Mouse (Mus musculus) ES-Bruce4 (cell line): ENCODE measurements around the gene Gm49486. TPM values are rescaled to one million over a fixed set of nuclear protein-coding genes. Genes with fewer than 3 reads are reported as not detected.
A peak's percentile ranks its signal among the peaks of the same experiment; 100 is the strongest.

Source experiments
- H3K27ac ChIP-seq: 2 replicates; pipeline ENCODE4 v1.5.1; 2012; ENCODE audit warnings: low read length, inconsistent platforms; ENCODE audit not compliant: insufficient read depth
- H3K27me3 ChIP-seq: 2 replicates; pipeline ENCODE4 v1.6.1; 2012; ENCODE audit warnings: mild to moderate bottlenecking, low read length, inconsistent platforms; ENCODE audit not compliant: control insufficient read depth, poor library complexity, insufficient read depth, severe bottlenecking
- H3K36me3 ChIP-seq: 2 replicates; pipeline ENCODE4 v1.6.1; 2012; ENCODE audit warnings: inconsistent platforms, mild to moderate bottlenecking, low read length, moderate library complexity; ENCODE audit not compliant: control insufficient read depth, poor library complexity, insufficient read depth, severe bottlenecking
- H3K4me1 ChIP-seq: one replicate; pipeline ENCODE4 v1.8.1; 2011; ENCODE audit warnings: low read length; ENCODE audit not compliant: control insufficient read depth, insufficient read depth
- H3K4me3 ChIP-seq: 2 replicates; pipeline ENCODE4 v1.5.1; 2011; ENCODE audit warnings: low read depth, mild to moderate bottlenecking, low read length
- H3K9ac ChIP-seq: 2 replicates; pipeline ENCODE4 v1.6.1; 2012; ENCODE audit warnings: low read depth, mild to moderate bottlenecking, inconsistent platforms; ENCODE audit not compliant: poor library complexity, severe bottlenecking
- H3K9me3 ChIP-seq: replicated peaks from 2 replicates; pipeline ENCODE4 v1.6.1; 2012; ENCODE audit warnings: mild to moderate bottlenecking, low read length, inconsistent platforms; ENCODE audit not compliant: control insufficient read depth, poor library complexity, insufficient read depth, severe bottlenecking
- CTCF ChIP-seq: IDR thresholded peaks from one replicate; pipeline ENCODE4 v1.8.1; 2011; ENCODE audit warnings: low read depth, low read length
- EP300 ChIP-seq: IDR thresholded peaks from 2 replicates; pipeline ENCODE4 v1.6.1; 2011; ENCODE audit warnings: low read depth, low read length; ENCODE audit not compliant: insufficient read depth
- POLR2A ChIP-seq: IDR thresholded peaks from one replicate; pipeline ENCODE4 v1.8.1; 2011; ENCODE audit warnings: low read length; ENCODE audit not compliant: insufficient read depth
- polyA plus RNA-seq: library from polyadenylated mRNA; stranded (reverse); fragments of >200 nt; gene quantifications from 2 replicates; pipeline ENCODE4 v1.2.4, GENCODE M21; 2011; ENCODE audit warnings: low read depth; ENCODE audit not compliant: missing spikeins, insufficient read depth, insufficient read length

Gm49486 gene
- polyA plus RNA-seq, 1 experiment = 1.0 TPM

GRCm38 (mm10) chr15:79202575-79202974 is 26.6 kb upstream of the Gm49486 start:
- peak overlapping the region; percentile 2; the same call in 1 of the 2 replicates for H3K4me3 ChIP-seq
- H3K4me1 ChIP-seq = peaks cover 3% of the 10 kb centered on the region
- H3K27me3 ChIP-seq = no peaks in the 10 kb centered on the region
- H3K9me3 ChIP-seq = no peaks in the 10 kb centered on the region
- 0 out of 2 replicates have a peak overlapping the region, but pooled peaks have one; percentile 16 for H3K9ac ChIP-seq
- H3K36me3 ChIP-seq = no peaks in the 10 kb centered on the region
- H3K27ac ChIP-seq = no peak overlapping the region
- TF ChIP-seq CTCF (no peak), POLR2A (no peak), EP300 (no peak)

- Histone ChIP-seq H3K9ac (no peak overlapping the region), H3K36me3 (no peaks in the 10 kb centered on the region), H3K27ac (no peak overlapping the region), H3K27me3 (no peaks in the 10 kb centered on the region), H3K4me1 (peaks cover 8% of the 10 kb centered on the region), H3K9me3 (no peaks in the 10 kb centered on the region), H3K4me3 (no peak overlapping the region)
- TF ChIP-seq POLR2A (no peak), CTCF (no peak), EP300 (no peak)
Observed at GRCm38 (mm10) chr15:79208211-79208610, 21.0 kb upstream of the Gm49486 start.

GRCm38 (mm10) chr15:79208758-79209439 is 20.3 kb upstream of the Gm49486 start:
- H3K4me3 ChIP-seq = peak overlapping the region; percentile 62
- no peak for TF ChIP-seq POLR2A
- no peak for TF ChIP-seq CTCF
- no peak for TF ChIP-seq EP300
- H3K27ac ChIP-seq = peak overlapping the region; percentile 12; the same call in 1 of the 2 replicates
- H3K9ac ChIP-seq = peak overlapping the region; percentile 71
- peaks cover 8% of the 10 kb centered on the region for H3K4me1 ChIP-seq
- H3K9me3 ChIP-seq = no peaks in the 10 kb centered on the region
- H3K36me3 ChIP-seq = no peaks in the 10 kb centered on the region
- no peaks in the 10 kb centered on the region for H3K27me3 ChIP-seq

- H3K27me3 ChIP-seq = no peaks in the 10 kb centered on the region
- peak overlapping the region; percentile 46; the same call in 1 of the 2 replicates for H3K27ac ChIP-seq
- no peaks in the 10 kb centered on the region for H3K9me3 ChIP-seq
- TF ChIP-seq POLR2A (no peak), EP300 (no peak), CTCF (no peak)
- H3K36me3 ChIP-seq = no peaks in the 10 kb centered on the region
- H3K4me1 ChIP-seq = peaks cover 8% of the 10 kb centered on the region
- peak overlapping the region; percentile 41 for H3K9ac ChIP-seq
- peak overlapping the region; percentile 26; the same call in 1 of the 2 replicates for H3K4me3 ChIP-seq
Observed at GRCm38 (mm10) chr15:79210357-79210756, 18.8 kb upstream of the Gm49486 start.

GRCm38 (mm10) chr15:79212750-79213446 is 16.3 kb upstream of the Gm49486 start:
- TF ChIP-seq POLR2A (no peak), CTCF (no peak)
- H3K27me3 ChIP-seq = no peaks in the 10 kb centered on the region
- H3K9ac ChIP-seq = peak overlapping the region; percentile 73
- peak overlapping the region; percentile 29 for H3K4me3 ChIP-seq
- no peaks in the 10 kb centered on the region for H3K36me3 ChIP-seq
- H3K9me3 ChIP-seq = no peaks in the 10 kb centered on the region
- H3K27ac ChIP-seq = peak overlapping the region; percentile 48
- H3K4me1 ChIP-seq = peaks cover 6% of the 10 kb centered on the region

- Histone ChIP-seq H3K27ac (no peak overlapping the region; the same call in 1 of the 2 replicates), H3K27me3 (no peaks in the 10 kb centered on the region), H3K4me1 (peaks cover 4% of the 10 kb centered on the region), H3K4me3 (no peak overlapping the region; the same call in 1 of the 2 replicates), H3K36me3 (no peaks in the 10 kb centered on the region), H3K9ac (peak overlapping the region; percentile 73), H3K9me3 (no peaks in the 10 kb centered on the region)
- TF ChIP-seq EP300 (no peak), POLR2A (no peak), CTCF (no peak)
Observed at GRCm38 (mm10) chr15:79213591-79213990, 15.6 kb upstream of the Gm49486 start.
